Mouse (Mus musculus) left cerebral cortex, postnatal 14 days (tissue): Measurements from ENCODE around the gene Iglon5. TPM values are rescaled to one million over a fixed set of nuclear protein-coding genes. Genes with fewer than 3 reads are reported as not detected.

Experiments used
- DNase-seq, 2 experiments: peaks; one replicate each; pipeline ENCODE4 v3.0.0; 2021 to 2022; ENCODE audit warnings: low spot score in 2 of 2, mixed read lengths in 1 of 2
- intact Hi-C: fragments of 180-260 bp; cut with DNase I; formaldehyde crosslinking; loops from one replicate; pipeline ENCODE4 v1.15.1; 2025
- total RNA-seq, 2 experiments: library from RNA; stranded (reverse); gene quantifications; 2 replicates each; pipeline ENCODE4 v1.2.3; 2021

Gene Iglon5
- total RNA-seq, 2 experiments from 2014 or later, result 42.7 to 46.3 TPM

DNA sequence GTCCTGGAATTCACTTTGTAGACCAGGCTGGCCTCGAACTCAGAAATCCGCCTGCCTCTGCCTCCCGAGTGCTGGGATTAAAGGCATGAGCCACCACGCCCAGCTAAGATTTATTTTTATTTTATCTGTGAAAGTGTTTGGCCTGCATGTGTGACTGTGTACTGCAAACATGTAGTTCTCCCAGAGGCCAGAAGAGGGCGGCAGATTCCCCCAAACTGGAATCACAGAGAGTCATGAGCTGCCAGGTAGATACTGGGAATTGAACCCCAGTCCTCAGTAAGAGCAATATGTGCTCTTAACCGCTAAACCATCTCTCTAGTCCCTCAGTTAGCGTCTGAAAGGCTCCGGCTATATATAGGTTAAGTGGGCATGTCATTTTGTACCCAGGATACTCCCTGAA lies 19.5 kb downstream of the Iglon5 start:
- intact Hi-C loops, result no loop called here
- peak in 1 of 2 experiments; percentile 36 for DNase-seq

DNA sequence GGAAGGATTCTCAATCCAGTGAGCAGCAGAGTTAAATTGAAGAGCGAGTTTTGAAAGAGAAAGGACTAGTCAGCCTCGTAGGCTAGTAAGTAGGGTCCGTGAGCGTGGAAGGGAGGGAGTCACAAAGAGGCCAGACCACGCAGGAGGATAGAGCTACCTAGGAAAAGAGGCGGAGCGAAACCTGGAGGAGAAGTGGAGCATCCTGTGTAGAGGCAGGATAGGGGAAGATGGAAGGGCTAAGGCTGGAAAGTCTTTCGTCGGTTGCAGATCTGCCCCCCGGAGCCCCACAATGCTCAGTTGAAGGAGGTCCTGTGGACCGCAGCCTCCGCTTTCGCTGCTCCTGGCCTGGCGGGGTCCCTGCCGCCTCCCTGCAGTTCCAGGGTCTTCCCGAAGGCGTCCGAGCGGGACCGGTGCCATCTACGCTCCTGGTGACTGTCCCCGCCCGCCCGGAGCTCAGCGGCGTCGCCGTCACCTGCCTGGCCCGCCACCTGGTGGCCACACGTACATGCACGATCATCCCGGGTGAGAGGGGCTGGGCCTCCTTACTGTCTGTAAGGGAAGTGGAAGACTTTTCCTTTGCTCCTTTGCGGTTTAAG lies 23.7 kb downstream of the Iglon5 start:
- intact Hi-C loops, result loop anchor here (5.0 to 10.0 kb wide), 2 partner anchors 44 to 181 kb away; no protein-coding TSS in a partner anchor
- DNase-seq, result peak; percentile 76 to 85

- intact Hi-C loops, result loop anchor here (5.0 to 10.0 kb wide), 2 partner anchors 43 to 181 kb away; no protein-coding TSS in a partner anchor
- peak; percentile 78 to 91 for DNase-seq
These were observed 24.4 kb downstream of the Iglon5 start for GRCm38 (mm10) chr7:43465344-43466098.

- no peak for DNase-seq
- intact Hi-C loops, result loop anchor here (5.0 to 10.0 kb wide), 2 partner anchors 43 to 180 kb away; no protein-coding TSS in a partner anchor
These were observed 25.0 kb downstream of the Iglon5 start for GRCm38 (mm10) chr7:43464864-43465343.

DNA sequence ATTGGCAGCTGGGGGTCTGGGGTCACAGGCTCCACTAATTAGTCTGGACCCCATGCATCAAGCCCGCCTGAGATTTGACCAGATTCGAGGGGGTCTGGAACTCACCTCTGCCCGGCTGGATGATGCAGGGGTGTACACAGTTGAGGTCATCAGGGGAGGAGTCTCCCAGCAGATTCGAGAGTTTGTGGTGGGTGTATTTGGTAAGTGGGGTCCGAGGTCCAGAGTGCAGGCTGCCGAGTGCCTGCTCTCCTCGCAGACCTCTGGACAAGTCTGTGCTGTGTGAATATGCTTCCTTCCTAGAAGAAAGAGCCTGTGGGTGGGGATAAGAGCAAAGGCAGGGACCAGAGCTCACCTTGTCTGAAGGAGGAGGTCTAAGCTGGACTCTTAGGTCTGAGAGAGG lies 25.9 kb downstream of the Iglon5 start:
- intact Hi-C loops, result loop anchor here (10.0 kb wide), 1 partner anchor 179 kb away; no protein-coding TSS in a partner anchor
- DNase-seq, result no peak

DNA sequence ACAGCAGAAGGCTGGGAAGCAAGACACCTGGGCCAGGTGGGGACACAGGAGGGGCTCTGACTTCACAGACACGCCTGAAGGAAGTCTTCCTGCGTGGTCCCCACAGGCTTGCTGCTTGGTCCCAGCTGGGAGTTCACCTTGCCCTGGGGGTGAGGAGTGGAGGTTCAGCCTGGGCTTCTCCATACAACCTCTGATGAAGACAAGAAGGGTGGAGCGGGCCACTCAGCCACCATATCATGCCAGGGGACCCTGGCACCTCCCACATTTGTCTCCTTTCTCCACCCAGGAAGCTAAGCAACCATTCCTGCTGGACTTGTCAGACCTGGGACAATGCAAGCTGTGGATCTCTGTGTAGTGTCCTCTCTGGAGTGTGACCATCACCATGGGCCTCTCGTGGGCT lies 27.0 kb downstream of the Iglon5 start, which contains the start of gene Vsig10l:
Gene Vsig10l (plus strand): TSS at position 301 of the 400 bp plus-strand sequence.
- no peak for DNase-seq
- intact Hi-C loops, result loop anchor here (10.0 kb wide), 1 partner anchor 178 kb away; no protein-coding TSS in a partner anchor

GRCm38 (mm10) chr7:43454371-43454770 lies 35.5 kb downstream of the Iglon5 start:
- DNase-seq, result no peak
- intact Hi-C loops, result no loop called here

- DNase-seq, result no peak
- intact Hi-C loops, result no loop called here
These were observed 36.1 kb downstream of the Iglon5 start for GRCm38 (mm10) chr7:43453599-43454355.

GRCm38 (mm10) chr7:43452609-43453008 lies 37.3 kb downstream of the Iglon5 start:
- intact Hi-C loops, result no loop called here
- no peak for DNase-seq

- intact Hi-C loops, result no loop called here
- no peak for DNase-seq
These were observed 38.1 kb downstream of the Iglon5 start for GRCm38 (mm10) chr7:43451726-43452125.

DNA sequence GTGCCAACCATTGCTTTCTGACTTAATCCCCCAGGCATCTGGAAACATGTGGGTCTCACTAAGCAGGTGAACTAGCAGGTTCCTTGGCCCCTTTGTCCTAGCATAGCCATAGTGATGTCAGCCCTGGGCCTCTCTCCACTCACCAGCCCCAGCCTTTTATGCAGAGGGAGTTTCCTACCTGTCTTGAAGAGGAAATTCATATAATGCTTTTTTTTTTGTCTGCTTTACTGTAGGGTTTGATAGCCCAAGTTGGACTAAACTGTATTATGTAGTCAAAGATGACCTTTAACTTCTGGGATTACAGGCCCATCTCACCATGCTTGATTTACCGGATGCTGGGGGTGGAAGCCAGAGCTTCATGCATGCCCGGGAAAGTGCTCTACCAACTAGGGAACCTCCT lies 40.1 kb downstream of the Iglon5 start:
- intact Hi-C loops, result loop anchor here (10.0 kb wide), 1 partner anchor 135 kb away; the partner anchor contains the start of gene Zfp715
- DNase-seq, result no peak

GRCm38 (mm10) chr7:43448246-43448645 lies 41.6 kb downstream of the Iglon5 start:
- no peak for DNase-seq
- intact Hi-C loops, result loop anchor here (10.0 kb wide), 1 partner anchor 133 kb away; the partner anchor contains the start of gene Zfp715

DNA sequence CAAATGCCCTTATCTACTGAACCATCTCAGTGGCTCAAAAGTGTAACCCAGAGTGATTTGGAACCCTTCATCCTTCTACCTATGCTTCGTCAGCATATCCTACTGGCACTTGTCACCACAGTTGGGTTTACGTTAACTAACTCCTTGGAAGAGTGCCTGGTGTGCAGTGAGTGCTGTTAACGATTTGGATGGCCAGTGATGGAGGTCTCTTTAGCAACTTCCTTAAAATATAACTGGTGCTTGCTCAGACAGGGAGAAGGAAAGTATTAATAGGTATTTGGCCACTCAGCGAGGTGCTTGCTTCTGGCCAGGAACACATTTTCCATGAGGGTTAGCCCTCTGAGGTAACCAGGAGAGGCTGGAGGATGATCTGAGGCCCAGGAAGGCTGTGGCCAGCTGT lies 42.1 kb downstream of the Iglon5 start:
- no peak for DNase-seq
- intact Hi-C loops, result loop anchor here (10.0 kb wide), 1 partner anchor 133 kb away; the partner anchor contains the start of gene Zfp715

- peak; percentile 94 to 95 for DNase-seq
- intact Hi-C loops, result loop anchor here (10.0 kb wide), 1 partner anchor 129 kb away; the partner anchor contains the start of gene Zfp715
These were observed 46.0 kb downstream of the Iglon5 start, which contains the start of the genes Etfb and Gm45233 for GRCm38 (mm10) chr7:43443917-43444293. TSS of gene Etfb (plus strand) at chr7:43444083. TSS of gene Gm45233 (plus strand) at chr7:43444128.

DNA sequence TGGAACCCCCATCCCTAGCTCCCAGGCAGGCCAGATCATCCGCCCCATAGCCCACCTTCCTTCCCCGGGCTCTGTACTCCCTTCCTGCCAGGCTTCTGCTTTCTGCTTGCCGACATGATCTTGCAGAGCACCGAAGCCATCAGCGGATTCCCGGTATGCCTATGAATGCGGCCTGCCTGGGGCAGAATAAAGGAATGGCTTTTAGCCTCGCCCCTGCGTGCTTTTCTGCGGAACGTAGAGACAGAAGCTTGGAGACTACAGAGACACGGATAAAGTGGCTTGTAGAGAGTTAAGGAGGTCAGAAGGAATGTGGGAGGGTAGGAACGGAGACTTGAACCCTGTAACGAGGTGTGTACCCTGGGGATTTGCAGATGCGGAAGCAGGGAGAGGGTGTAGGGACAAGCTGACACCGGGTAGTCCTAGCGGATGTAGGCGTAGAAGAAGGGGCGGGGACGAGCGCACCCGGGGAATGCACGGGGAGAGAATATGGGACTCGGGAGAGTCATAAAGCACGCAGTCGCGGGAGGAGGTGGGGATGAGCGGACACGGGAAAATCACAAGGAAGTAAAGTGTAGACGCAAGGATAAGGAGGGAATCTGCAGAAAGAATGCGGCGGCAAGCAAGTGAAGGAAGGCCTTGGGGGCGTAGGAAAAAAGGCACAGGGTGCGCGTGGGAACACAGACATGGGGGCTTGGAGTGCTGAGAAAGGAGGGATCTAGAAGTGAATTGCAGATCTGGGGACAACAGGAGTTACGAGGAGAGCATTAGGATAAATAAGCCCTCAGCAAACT lies 46.6 kb downstream of the Iglon5 start:
- DNase-seq, result peak; percentile 38 to 66
- intact Hi-C loops, result loop anchor here (10.0 kb wide), 1 partner anchor 129 kb away; the partner anchor contains the start of gene Zfp715

DNA sequence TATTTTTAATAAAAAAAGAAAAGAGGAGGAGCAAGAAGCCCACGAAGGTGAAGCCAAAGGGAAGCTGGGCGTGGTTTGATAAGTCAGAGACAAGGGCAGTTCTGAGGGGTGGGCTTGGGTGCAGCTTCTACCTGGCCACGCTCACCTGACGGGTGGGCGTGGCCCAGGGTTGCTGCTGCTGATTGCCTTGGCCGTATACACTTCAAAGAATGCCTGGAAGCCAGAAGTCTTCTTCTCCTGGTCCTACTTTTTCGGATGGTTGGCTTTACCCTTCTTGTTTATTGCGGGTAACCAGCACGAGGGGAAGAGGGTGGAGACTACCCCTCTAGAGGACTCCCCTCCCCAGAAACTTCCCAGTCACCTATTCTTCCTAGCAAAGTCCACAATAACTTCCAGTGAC lies 47.2 kb downstream of the Iglon5 start:
- DNase-seq, result no peak
- intact Hi-C loops, result loop anchor here (10.0 kb wide), 1 partner anchor 128 kb away; the partner anchor contains the start of gene Zfp715

GRCm38 (mm10) chr7:43441071-43441470 lies 48.8 kb downstream of the Iglon5 start:
- no peak for DNase-seq
- intact Hi-C loops, result loop anchor here (10.0 kb wide), 1 partner anchor 126 kb away; the partner anchor contains the start of gene Zfp715

GRCm38 (mm10) chr7:43440482-43440881 lies 49.4 kb downstream of the Iglon5 start, which contains the start of gene Cldnd2:
TSS of gene Cldnd2 (plus strand) at chr7:43440782.
- intact Hi-C loops, result loop anchor here (10.0 kb wide), 1 partner anchor 126 kb away; the partner anchor contains the start of gene Zfp715
- no peak for DNase-seq
